Mouse (Mus musculus) layer of hippocampus, adult 11-12 months (tissue): ENCODE data around the gene Rdh7.
"Not testable (repeated sequence)": the region's sequence is repeated elsewhere in the genome, so short reads cannot be mapped to it uniquely, and the experiment has no call there.

Experiments
- DNase-seq: peaks from one replicate; pipeline ENCODE4 v3.0.0; 2022; ENCODE audit warnings: low spot score

Gene Rdh7

DNA sequence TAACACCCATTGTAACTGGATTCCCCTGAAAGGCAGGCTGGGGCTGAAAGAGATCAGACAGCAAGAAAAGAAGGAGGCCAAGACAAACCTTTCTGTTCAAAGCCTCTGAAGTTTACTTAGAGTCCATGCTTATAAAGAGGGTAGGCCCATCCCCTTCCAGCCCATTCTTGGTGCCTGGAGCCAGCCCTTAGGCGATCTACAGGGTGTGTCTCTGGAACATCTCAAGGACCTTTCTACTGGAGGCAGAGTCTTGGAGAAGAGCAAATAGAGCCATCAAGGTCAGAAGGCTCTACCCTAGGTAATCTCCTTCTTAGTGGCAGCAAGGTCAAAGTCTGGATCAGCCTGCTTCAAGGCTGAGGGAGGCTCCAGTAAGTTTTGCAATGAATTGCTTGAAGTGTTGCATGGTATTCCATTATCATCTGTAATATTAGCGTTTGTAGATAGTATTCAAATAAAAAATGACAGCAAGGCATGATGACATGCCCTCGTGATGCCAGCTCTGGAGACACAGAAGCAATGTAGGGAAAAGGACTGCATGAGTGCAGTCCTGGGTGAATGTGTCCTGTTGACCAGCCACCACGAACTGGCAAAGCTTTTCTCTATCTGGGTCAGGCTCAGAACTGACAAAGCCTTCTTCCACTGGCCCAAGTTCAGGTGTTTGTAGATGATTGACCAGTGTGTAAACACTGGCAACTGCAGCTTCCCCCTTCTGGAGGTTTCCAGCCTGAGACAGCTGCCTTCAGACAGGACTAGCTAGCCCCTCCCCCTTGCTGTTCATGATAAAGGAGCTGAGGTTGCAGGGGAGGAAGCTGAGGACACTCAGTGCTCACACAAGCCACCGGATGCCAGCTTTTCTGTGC is 4.8 kb upstream of the Rdh7 start:
- not testable (repeated sequence) for DNase-seq

DNA sequence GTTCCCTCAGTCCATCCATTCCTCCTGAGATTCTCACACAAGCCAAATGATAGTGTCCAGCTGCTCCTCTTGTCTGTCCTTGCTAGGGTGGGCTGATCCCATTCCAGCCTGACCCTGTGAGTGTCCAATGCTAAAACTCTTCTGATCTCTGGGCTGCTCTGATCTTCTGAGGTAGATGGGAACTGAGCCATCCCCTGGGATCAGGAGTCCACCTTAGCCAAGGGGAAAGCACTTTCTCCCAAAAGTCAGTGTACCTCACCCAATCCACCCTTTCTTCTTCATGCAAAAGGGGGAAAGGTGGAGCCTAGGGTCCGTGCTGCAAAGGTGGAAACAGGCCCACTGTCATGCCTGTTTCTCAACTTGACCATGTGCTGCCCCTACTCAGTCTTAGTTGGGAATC is 2.9 kb upstream of the Rdh7 start:
- no peak for DNase-seq

DNA sequence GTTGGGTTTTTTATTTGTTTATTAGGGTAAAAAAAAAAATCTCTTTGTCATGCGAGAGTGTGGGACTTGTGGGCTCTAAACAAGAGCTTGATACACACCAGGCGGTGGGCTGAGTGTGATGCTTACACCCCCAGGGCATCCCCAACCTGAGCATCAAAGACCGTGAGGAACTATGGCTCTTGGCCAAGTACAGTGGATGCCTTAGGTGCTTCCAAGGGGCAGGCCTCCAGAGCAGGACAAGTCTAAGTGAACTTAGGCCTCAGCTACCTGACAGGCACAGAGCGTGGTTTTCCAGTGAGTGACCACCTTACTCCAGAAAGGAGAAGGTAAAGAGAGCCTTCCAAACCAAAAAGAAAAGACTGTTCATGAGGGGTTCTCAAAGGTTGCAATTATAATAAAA is 1.6 kb downstream of the Rdh7 start:
- no peak for DNase-seq

DNA sequence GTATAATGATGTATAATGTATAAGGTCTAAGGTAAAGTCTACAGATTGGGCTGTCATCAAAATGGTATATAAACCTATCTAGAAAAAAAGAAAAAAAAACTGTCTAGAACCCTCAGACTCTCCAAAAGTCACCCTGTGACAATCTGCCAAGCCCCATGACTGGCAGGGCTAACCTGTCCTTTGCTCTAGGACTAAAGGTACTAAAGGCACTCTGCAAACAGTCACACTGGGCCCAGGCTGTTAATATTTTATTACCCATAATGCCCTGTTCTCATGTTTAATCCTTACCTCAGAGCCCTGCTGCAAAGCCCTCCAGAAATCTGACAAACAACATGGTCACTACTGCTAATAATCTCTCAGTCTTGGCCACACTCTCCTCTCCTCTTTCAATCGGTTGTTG is 2.1 kb downstream of the Rdh7 start:
- no peak for DNase-seq

DNA sequence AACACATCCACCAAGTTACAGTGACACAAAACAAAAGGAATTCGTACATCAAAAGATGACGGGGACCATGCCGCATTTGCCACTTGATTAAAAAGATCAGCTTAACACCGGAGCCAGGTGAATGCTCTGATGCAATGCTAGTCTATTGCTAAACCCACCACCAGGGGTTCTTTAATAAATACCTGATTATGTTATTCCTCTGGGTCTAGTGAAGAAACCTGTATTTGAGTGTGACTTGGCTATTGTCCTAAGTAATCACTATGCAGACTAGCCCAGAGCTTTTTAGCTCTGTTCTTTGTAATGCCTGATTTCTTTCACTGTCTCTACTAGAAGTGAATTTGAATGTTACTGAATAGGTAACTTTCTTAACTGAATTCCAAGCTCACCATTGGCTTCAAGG is 7.6 kb downstream of the Rdh7 start:
- DNase-seq = no peak

DNA sequence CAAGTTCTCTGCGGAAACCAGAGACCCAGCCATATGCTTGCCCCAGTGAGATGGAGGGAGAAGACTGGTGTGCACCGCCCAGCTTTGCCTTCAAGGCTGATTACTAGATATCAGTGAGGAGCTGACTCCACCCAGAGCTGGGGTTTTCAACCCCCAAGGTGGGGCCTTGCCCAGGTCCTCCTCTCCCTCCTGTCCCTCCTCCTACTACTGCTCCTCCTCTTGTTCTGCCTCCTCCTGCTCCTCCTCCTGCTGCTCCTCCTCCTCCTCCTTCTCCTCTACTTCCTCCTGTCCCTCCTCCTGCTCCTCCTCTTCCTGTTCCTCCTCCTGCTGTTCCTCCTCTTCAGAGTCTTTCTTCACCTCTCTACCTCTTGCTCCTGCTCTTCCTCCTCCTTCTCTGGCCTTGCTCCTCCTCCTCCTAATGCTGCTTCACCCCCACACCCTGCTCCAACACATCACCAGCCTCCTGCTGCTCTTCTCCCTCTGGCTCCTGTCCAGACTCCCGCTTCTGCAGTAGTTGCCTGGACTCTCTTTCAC is 9.4 kb downstream of the Rdh7 start:
- DNase-seq = peak; percentile 6

DNA sequence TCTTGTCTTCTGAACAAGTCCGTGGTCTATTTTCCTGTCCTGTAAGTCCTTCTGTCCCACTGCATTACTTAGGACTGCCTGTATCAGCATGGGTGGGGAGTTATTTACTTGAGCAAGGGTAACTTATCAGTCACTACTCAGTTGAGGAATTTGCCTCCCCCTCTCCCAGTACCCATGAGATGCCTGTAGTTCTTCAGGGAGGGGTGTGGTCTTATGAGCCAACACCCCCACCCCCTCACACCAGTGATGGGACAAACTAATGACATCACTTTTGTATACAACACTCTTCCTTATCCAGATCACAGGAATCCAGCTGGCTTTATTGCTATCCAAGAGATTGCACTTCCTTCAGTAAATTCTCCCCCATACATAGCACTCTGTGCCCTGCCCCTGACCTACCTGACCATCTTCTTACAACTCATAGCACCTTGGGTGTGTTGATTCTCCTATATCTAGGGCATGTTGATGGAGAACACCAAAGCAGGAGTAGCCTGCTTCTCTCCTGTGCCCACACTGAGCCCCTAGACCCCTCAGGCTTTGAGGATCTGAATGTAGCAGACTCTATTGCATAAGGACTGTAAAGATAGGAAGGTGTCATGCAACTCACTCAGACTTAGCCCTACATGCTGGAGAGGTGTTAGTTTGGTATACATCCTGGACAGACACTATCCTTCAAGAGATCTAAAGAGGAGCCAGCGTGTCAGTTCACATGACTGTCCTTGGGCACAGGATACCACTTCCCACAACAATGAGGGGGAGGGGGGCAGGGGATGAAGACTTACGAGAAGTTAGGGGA is 10.2 kb downstream of the Rdh7 start:
- no peak for DNase-seq

DNA sequence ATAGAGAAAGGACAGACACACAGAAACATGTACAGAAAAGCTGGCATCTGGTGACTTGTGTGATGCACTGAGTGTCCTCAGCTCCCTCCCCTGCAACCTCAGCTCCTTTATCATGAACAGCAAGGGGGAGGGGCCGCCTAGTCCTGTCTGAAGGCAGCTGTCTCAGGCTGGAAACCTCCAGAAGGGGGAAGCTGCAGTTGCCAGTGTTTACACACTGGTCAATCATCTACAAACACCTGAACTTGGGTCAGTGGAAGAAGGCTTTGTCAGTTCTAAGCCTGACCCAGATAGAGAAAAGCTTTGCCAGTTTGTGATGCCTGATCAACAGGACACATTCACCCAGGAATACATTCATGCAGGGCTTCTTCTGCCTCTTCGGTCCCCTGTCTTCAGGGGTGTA is 10.9 kb downstream of the Rdh7 start:
- DNase-seq = no peak

DNA sequence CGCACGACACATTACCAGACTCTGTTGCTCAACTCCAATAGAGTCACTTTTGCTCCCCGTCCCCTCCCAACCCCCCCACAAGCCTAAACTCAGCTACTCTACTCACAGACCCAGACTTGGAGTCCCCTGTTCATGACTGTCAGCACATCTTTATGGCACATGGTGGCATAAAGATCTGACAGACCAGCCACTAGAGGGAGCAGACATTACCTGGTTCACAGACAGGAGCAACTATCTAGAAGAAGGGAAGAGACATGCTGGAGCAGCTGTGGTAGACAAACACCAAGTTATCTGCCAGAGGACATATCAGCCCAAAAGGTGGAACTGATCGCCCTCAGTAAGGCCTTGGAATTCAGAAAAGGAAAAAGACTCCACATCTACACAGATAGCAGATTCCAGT is 16.1 kb downstream of the Rdh7 start:
- DNase-seq = peak; percentile 22

DNA sequence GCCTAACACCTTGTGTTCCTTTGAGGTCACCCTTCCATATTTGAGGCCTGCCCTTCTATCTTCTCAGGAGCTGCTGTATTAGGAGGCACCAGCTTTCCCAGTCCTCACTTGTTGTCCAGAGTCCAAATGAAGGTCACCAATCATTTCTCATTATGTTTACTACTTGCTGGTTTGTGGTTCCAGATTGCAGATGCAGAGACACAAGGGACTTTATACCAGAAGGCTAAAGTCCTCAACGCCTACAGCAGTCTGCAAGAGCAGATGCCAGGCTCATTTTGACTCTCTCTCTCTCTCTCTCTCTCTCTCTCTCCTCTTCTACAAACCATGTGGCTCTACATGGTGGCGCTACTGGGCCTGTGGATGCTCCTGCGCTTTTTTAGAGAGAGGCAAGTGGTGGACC is 22.4 kb downstream of the Rdh7 start, which contains the start of gene Rdh16f2:
TSS of gene Rdh16f2 (plus strand) at position 243 of the 400 bp plus-strand sequence.
- DNase-seq = no peak

DNA sequence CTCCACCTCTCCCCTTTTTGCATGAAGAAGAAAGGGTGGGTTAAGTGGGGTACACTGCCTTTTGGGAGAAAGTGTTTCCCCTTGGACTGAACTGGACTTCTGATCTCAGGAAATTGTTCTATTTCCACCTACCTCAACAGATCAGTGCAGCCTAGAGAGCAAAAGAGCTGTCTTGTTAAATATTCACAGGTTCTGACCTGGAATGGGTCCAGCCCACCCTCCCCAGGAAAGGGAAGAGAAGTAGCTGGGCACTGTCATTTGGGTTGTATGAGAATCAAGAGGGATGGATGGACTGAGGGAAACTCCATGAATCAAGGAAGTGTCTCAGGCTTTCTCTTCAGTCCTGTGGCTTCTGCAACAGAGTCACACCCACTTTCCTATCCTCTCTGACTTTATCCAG is 23.7 kb downstream of the Rdh7 start:
- no peak for DNase-seq

DNA sequence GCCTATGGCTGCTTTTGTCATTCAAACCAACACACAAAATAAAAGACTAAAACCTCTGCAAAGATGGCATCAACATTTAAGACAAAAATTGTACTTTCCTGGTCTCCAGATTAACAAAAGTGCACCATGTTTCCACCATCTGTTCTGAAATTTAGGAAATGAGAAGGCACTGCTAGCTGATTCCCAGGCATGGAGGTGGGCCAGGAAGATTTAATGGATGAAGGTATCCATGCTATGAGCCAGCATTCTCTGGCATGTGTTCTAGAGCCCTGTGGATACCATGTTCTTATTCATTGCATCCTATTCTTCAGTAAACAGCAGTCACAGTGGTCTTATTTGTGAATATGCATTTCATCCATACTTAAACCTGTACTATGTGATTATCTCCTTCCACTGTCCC is 32.2 kb downstream of the Rdh7 start:
- peak; percentile 12 for DNase-seq

DNA sequence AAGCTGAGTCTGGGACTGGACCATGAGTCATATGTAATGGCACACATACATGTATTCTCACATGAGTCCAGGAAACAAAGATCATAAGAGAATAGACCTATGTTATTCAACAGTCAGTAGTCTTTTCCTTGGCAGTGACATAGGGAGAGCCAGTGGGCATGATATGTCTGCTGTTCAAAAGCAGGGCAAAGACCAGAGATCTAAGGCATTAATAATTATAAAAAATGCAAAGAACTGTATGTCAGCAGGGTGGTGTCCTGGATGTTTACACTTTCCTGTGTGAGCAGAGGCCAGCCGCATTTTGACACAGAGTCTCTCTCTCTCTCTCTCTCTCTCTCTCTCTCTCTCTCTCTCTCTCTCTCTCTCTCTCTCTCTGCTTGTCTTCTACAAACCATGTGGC is 39.0 kb downstream of the Rdh7 start, which contains the start of gene Rdh19:
TSS of gene Rdh19 (plus strand) at position 301 of the 400 bp plus-strand sequence.
- DNase-seq = no peak

DNA sequence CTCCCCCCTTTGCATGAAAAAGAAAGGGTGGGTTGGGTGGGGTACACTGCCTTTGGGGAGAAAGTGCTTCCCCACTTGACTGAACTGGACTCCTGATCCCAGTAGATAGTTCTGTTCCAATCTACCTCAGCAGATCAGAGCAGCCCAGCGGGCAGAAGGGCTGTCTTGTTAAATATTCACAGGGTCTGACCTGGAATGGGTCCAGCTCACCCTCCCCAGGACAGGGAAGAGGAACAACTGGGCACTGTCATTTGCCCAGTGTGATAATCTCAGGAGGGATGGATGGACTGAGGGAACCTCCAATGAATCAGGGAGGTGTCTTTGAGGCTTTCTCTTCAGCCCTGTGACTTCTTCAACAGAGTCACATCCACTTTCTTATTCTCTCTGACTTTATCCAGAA is 40.5 kb downstream of the Rdh7 start:
- no peak for DNase-seq

DNA sequence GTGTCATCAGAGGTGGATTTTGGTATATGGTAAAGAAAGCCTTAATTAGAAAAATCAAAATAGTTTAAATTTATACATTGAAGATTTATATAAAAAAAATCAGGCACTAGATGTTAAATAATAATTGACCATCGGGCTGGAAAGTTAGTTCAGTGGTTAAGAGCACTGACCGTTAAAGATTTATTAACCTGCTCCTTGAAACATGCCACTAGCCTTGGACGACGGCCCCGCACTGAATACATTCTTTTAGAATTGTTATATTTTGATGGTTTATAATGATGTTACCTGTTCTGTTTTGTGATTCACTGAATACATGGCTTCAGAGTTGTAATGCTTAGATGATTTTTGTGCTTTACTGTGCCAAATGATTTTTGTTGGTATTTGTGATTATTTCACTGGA is 42.7 kb downstream of the Rdh7 start:
- not testable (repeated sequence) for DNase-seq

DNA sequence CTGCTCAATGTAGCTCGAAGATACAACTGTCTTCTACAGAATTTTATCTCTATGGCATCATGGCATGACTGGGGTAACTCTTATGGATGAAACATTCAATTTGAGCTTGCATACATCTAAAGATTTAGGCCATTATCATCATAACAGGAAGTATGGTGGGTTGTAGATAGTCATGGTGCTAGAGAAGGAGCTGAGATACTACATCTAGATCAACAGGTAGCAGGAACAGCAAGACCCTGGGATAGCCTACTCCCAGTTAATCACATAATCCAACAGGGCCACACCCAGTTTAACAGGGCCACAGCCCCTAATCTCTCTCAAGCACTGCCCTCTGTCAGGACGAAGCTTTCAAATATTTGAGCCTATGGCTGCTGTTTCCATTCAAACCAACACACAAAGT is 47.8 kb downstream of the Rdh7 start:
- no peak for DNase-seq

DNA sequence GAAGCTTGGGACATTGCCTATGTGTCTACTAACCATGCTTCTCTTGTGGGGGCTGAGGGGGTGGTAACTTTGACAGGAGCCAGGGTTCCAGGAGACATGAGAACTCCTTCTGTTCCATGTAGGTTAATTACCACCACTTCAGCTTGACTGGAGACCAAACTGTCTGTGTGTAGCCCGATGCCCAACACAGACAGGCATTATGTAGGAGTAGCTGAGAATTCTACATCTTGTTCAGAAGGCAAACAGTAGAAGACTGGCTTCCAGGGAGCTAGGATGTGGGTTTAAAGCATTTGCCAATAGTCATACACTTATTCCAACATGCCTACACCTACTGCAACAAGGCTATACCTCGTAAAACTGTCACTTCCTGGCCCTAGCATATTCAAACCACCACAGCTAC is 50.1 kb downstream of the Rdh7 start:
- no peak for DNase-seq

DNA sequence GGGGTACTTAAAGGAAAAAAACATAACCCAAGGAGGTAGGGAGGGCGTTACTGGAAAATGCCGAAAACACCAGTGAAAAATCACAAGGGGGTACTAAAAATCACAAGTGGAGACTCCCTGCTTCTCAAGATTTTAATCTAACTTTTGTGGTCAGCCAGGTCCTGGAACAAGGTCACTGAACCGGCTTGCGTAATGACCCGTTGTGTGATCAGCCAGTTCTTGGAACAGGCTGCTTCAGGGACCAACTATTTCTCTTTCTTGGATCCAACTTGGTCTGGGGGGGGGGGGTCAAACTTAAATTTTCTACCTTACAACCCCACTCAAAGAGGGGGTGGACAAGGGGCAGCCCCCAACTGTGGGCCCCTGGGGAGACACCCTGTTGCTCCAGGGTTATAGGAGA is 50.8 kb downstream of the Rdh7 start:
- not testable (repeated sequence) for DNase-seq

DNA sequence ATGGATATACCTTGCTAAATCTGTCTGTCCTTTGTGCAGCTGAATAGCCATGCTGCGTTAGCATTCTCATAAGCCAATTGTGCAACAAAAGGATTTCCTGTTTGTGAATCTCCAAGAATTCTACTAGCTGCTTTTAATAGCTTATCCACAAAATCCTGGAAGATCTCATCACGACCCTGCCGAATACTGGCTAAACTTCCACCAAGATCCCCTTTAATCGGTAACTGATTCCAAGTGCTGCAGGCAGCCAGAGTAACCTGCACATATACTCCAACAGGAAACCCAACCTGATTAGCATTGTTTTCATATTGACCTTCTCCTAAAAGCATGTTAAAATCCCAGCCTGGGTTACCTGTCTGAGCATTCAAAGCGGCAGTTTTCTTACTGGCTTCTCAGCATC is 53.3 kb downstream of the Rdh7 start:
- DNase-seq = no peak

DNA sequence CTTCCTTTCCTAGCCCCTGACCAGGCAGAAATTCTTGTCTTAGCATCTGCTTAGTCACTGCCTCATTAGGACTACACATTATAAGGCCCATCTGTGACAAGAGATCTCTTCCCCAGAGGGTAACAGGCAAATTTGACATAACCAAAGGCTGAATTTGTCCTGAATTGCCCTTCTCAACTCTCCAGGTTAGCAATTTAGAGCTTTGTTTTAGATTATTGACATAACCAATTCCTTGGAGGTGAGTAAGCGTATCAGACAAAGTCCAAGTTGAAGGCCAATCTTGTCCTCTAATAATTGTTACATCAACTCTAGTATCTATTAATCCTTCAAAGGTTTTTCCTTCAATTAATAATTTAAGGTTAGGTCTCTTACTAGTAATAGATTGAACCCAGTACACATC is 54.4 kb downstream of the Rdh7 start:
- DNase-seq = not testable (repeated sequence)
